Mouse (Mus musculus): ENCODE results near the gene A630073D07Rik. TPM values are rescaled to one million over a fixed set of nuclear protein-coding genes. Genes with fewer than 3 reads are reported as not detected.
"Not testable (repeated sequence)": the region's sequence is repeated elsewhere in the genome, so short reads cannot be mapped to it uniquely, and the experiment has no call there.

A630073D07Rik gene
- not detected in 2 replicates for polyA plus RNA-seq (2016; fragmentation: Nextera tagmentation; extraction: Ambion mirVana)

DNA sequence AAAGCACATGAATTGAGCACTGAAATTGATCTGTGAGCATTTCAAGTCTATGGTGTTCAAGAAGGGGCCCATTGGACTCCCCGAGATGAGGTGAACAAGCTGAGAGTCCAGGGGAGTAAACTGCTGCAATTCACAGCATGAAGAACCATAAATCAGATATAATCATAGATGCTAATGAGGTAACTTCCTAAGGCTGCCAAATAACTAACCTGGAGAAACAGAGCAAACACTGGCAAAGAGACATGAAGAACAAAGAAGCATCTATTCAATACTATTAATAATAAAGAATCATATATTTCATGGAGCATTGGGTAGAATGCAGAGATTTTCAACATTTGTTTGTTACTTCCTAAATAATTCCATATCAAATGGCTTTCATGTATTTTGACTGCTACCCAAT is at the start of gene A630073D07Rik:
Gene A630073D07Rik, minus strand, starts transcription at position 101 of the 400 bp plus-strand sequence.
- Histone ChIP-seq H3K9ac (replicated peaks) (no peak within 1 kb of the TSS), H3K36me3 (no peaks in the 10 kb centered on the region), H3K4me1 (replicated peaks) (no peaks in the 10 kb centered on the region), H3K4me2 (no peak within 1 kb of the TSS), H3K27me3 (no peaks in the 10 kb centered on the region), H3K4me3 (replicated peaks) (no peak within 1 kb of the TSS), H3K9me3 (0 out of 2 replicates have a peak, but pooled peaks cover 2% of the 10 kb centered on the region), H3K27ac (no peak within 1 kb of the TSS)
- ATAC-seq (ENCODE audit: insufficient number of reproducible peaks, insufficient read depth, low FRiP score, low TSS enrichment, low read depth), result no peak
- 72% methylated on average over 1 of the region's 1 CpGs for WGBS

DNA sequence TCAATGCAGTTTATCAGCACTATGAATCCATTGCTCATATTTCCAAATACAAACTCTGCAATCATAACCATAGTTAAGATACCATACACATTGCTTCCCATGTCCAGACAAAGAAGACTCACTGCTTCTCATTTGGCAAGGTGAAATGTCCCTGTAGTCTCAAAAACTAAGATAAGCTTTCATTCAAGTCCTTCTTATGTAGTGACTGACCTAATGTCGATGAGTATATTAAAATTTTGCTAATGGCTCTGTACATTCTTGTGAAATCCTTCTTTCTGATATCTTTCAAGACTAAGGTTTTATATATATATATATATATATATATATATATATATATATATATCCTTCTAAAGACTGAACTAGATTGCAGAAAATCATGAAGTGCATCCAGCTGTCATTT is 49.6 kb upstream of the A630073D07Rik start, which contains the start of gene Tas2r121:
Gene Tas2r121, minus strand, starts transcription at position 101 of the 400 bp plus-strand sequence.
- no peaks in the 10 kb centered on the region for H3K27me3 ChIP-seq
- no peak within 1 kb of the TSS for H3K4me2 ChIP-seq
- no peaks in the 10 kb centered on the region for H3K36me3 ChIP-seq
- H3K9me3 ChIP-seq, result no peaks in the 10 kb centered on the region
- no peak for ATAC-seq (ENCODE audit: insufficient number of reproducible peaks, insufficient read depth, low FRiP score, low TSS enrichment, low read depth)
- no peak within 1 kb of the TSS for H3K4me3 ChIP-seq (replicated peaks)
- WGBS, result 77% methylated on average over 1 of the region's 1 CpGs
- no peak within 1 kb of the TSS for H3K27ac ChIP-seq
- no peaks in the 10 kb centered on the region for H3K4me1 ChIP-seq (replicated peaks)
- no peak within 1 kb of the TSS for H3K9ac ChIP-seq (replicated peaks)

DNA sequence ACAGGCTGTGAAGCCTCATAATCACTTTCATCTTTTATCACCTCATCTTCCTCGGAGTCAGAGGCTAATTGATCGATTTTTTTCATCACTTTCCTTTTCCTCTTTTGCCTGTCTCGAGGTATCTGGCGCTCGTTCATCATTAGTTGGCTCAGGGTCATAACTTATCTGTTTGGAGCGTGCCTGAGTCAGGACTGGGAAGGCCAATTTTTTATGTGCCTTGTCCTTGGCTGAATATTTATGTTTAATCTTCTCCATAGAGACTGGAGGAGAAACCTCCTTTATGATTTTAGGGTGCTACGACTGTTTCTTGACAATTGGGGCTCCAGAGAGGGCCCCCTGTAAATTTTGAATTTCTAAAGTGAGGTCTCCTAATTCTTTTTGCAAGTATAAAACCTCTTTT is 40.3 kb upstream of the A630073D07Rik start:
- H3K4me1 ChIP-seq (replicated peaks); H3K9me3 ChIP-seq; ATAC-seq (ENCODE audit: insufficient number of reproducible peaks, insufficient read depth, low FRiP score, low TSS enrichment, low read depth); H3K27ac ChIP-seq; H3K9ac ChIP-seq (replicated peaks); H3K4me3 ChIP-seq (replicated peaks); H3K4me2 ChIP-seq; H3K27me3 ChIP-seq; H3K36me3 ChIP-seq: not testable (repeated sequence)
- 77% methylated on average over 7 of the region's 7 CpGs for WGBS

DNA sequence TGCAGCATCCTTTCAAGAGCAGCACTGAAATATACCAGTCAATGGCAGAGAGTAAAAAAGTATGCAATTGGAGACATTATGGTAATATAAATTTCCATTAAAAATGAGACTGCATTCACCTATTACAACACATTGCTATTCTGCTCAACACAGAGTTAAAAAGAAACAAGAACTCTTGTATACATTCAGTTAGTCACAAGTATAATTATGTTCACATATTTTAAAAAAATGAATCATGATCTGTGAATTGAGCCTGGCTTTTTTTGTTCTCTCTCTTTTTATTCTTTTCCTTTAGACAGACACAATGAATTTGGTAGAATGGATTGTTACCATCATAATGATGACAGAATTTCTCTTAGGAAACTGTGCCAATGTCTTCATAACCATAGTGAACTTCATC is 5.3 kb upstream of the A630073D07Rik start, which contains the start of gene Tas2r120:
Gene Tas2r120, plus strand, starts transcription at position 301 of the 400 bp plus-strand sequence.
- no peak for ATAC-seq (ENCODE audit: insufficient number of reproducible peaks, insufficient read depth, low FRiP score, low TSS enrichment, low read depth)

DNA sequence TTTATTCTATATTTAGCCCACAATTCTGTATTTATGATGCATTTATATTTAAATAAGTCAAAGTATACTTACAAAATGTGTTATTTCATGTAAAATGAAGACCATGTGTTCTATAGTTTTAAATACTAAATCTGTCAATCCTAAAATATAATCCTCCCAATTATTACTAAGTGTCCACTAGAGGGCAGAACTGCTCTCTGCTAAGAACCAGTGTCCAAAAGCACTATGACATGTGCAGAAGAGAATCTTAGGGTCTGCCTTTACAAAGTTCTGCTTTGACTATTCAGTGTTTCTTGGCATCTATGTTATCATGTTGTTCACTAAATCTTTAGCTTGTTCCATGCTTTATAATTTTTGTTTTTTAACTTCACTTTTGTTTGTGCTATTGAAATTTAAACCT is 1.9 kb downstream of the A630073D07Rik start:
- Histone ChIP-seq H3K36me3 (no peaks in the 10 kb centered on the region), H3K4me3 (replicated peaks) (no peak overlapping the region), H3K9me3 (0 out of 2 replicates have a peak, but pooled peaks cover 8% of the 10 kb centered on the region), H3K27ac (no peak overlapping the region), H3K4me1 (replicated peaks) (no peaks in the 10 kb centered on the region), H3K27me3 (no peaks in the 10 kb centered on the region), H3K9ac (replicated peaks) (no peak overlapping the region), H3K4me2 (no peak overlapping the region)
- ATAC-seq (ENCODE audit: insufficient number of reproducible peaks, insufficient read depth, low FRiP score, low TSS enrichment, low read depth), result no peak

More for the DNA sequence above, 5.3 kb upstream of the A630073D07Rik start, which contains the start of gene Tas2r120:
- Histone ChIP-seq H3K4me1 (replicated peaks) (no peaks in the 10 kb centered on the region), H3K9ac (replicated peaks) (no peak within 1 kb of the TSS), H3K27ac (no peak within 1 kb of the TSS), H3K36me3 (no peaks in the 10 kb centered on the region), H3K4me3 (replicated peaks) (no peak within 1 kb of the TSS), H3K27me3 (no peaks in the 10 kb centered on the region), H3K4me2 (no peak within 1 kb of the TSS), H3K9me3 (no peaks in the 10 kb centered on the region; the same call in 1 of the 2 replicates)

DNA sequence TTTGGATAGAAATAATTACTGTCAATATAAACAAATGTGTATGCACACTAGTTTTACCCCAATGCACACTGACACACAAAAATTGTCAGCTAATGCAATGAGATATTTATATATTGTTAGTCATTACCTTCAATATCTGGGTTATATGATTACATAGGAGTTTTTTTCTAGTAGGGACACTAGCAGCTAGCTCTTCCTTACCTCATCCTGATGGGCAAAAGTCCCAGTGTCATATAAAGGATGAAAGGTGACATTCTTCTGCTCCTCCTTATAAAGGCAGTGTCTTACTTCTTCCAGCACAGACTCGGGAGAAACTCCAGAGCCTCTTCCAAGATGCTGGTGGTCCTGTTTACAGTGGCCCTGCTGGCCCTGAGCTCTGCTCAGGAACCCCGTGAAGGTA is 55.7 kb downstream of the A630073D07Rik start, which contains the start of gene Prp2:
Gene Prp2, plus strand, starts transcription at position 301 of the 400 bp plus-strand sequence.
- not testable (repeated sequence) for H3K27ac ChIP-seq; H3K27me3 ChIP-seq; H3K4me3 ChIP-seq (replicated peaks); H3K4me2 ChIP-seq; H3K9ac ChIP-seq (replicated peaks); H3K9me3 ChIP-seq; H3K36me3 ChIP-seq; H3K4me1 ChIP-seq (replicated peaks); ATAC-seq (ENCODE audit: insufficient number of reproducible peaks, insufficient read depth, low FRiP score, low TSS enrichment, low read depth)
- WGBS, result 80% methylated on average over 2 of the region's 2 CpGs

Other genes with a start within 250 kb of the A630073D07Rik start
- not detected in 2 replicates for gene Prh1, start 81.7 kb downstream of the A630073D07Rik start, polyA plus RNA-seq (2016; fragmentation: Nextera tagmentation; extraction: Ambion mirVana)
- gene Prp2, start 55.6 kb downstream of the A630073D07Rik start, polyA plus RNA-seq (2016; fragmentation: Nextera tagmentation; extraction: Ambion mirVana), result not detected in 2 replicates
- gene Tas2r120, start 5.4 kb upstream of the A630073D07Rik start, polyA plus RNA-seq (2016; fragmentation: Nextera tagmentation; extraction: Ambion mirVana), result not detected in 2 replicates
- gene Tas2r121, start 49.5 kb upstream of the A630073D07Rik start, polyA plus RNA-seq (2016; fragmentation: Nextera tagmentation; extraction: Ambion mirVana), result not detected in 2 replicates
- gene Tas2r122, start 60.4 kb upstream of the A630073D07Rik start, polyA plus RNA-seq (2016; fragmentation: Nextera tagmentation; extraction: Ambion mirVana), result not detected in 2 replicates
- not detected in 2 replicates for gene Tas2r115, start 86.5 kb upstream of the A630073D07Rik start, polyA plus RNA-seq (2016; fragmentation: Nextera tagmentation; extraction: Ambion mirVana)
- gene Tas2r124, start 103.2 kb upstream of the A630073D07Rik start, polyA plus RNA-seq (2016; fragmentation: Nextera tagmentation; extraction: Ambion mirVana), result not detected in 2 replicates
- gene Tas2r102, start 110.6 kb upstream of the A630073D07Rik start, polyA plus RNA-seq (2016; fragmentation: Nextera tagmentation; extraction: Ambion mirVana), result not detected in 2 replicates
- gene Tas2r136, start 126.6 kb upstream of the A630073D07Rik start, polyA plus RNA-seq (2016; fragmentation: Nextera tagmentation; extraction: Ambion mirVana), result not detected in 2 replicates
- gene Tas2r117, start 151.3 kb upstream of the A630073D07Rik start, polyA plus RNA-seq (2016; fragmentation: Nextera tagmentation; extraction: Ambion mirVana), result not detected in 2 replicates
- not detected in 2 replicates for gene Tas2r123, start 195.6 kb upstream of the A630073D07Rik start, polyA plus RNA-seq (2016; fragmentation: Nextera tagmentation; extraction: Ambion mirVana)
- gene Tas2r116, start 203.9 kb upstream of the A630073D07Rik start, polyA plus RNA-seq (2016; fragmentation: Nextera tagmentation; extraction: Ambion mirVana), result not detected in 2 replicates
- gene Tas2r110, start 216.5 kb upstream of the A630073D07Rik start, polyA plus RNA-seq (2016; fragmentation: Nextera tagmentation; extraction: Ambion mirVana), result not detected in 2 replicates
- not detected in 2 replicates for gene Tas2r113, start 241.5 kb upstream of the A630073D07Rik start, polyA plus RNA-seq (2016; fragmentation: Nextera tagmentation; extraction: Ambion mirVana)